Mouse (Mus musculus) lung, adult 2 months (tissue): ENCODE data around the gene Zfyve26.

Source experiments
- CTCF ChIP-seq: fragments of 200-500 bp; IDR thresholded peaks from 2 replicates; pipeline ENCODE4 v1.5.1; 2011; ENCODE audit warnings: mild to moderate bottlenecking, low read length, control low read depth; ENCODE audit not compliant: insufficient read depth
- POLR2A ChIP-seq: fragments of 200-500 bp; IDR thresholded peaks from 2 replicates; pipeline ENCODE4 v1.6.1; 2011; ENCODE audit warnings: low read depth, mild to moderate bottlenecking, control low read depth, low read length, borderline replicate concordance; ENCODE audit errors: extremely low read depth

DNA sequence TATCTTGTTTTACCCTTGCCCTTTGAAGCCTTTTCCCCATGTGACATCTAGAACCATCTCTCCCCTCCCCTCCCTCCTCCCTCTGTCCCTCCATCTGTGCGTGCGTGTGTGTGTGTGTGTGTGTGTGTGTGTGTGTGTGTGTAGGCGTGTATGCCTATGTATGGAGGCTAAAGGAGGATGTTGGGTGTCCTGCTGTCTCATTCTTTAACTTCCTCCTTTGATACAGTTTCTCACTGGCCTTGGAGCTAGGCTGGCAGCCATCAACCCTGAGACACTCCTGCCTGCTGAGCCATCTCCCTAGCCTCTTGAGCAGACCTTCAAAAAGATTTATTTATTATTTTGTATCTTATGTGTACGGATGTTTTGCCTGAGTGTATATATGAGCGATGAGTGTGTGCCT is 24.8 kb upstream of the Zfyve26 start:
- no peak for TF ChIP-seq CTCF
- no peak for TF ChIP-seq POLR2A
